Mouse (Mus musculus) embryonic fibroblast, embryonic 13.5 days (primary cell): ENCODE measurements around the gene Tmub1.

ENCODE experiments used
- CTCF ChIP-seq: IDR thresholded peaks from 2 replicates; pipeline ENCODE4 v1.5.1; 2011; ENCODE audit warnings: mild to moderate bottlenecking, control low read depth, low read length, moderate library complexity, borderline replicate concordance; ENCODE audit not compliant: insufficient read depth
- POLR2A ChIP-seq: IDR thresholded peaks from 2 replicates; pipeline ENCODE4 v1.6.1; 2011; ENCODE audit warnings: low read depth, mild to moderate bottlenecking, control low read depth, low read length, moderate library complexity

DNA sequence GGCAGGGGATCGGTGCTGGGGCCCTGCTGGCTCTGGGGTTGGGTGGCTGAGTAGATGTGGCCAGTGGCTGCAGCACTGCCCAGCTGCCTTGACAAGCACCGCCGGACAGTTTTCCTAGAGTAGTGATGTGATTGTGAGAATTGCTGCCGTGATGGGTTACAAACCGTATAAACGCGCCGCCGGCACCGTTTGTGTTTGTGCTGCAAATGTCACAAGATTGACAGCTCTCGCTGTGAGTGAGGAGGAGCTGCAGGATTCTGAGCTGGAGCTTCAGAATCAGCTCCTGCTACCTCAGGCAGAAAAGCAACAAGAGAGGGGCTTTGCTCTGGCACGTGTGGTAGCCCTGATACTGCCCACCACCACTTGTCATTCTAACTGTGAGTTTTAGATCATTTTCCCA lies 19.1 kb upstream of the Tmub1 start:
- no peak for TF ChIP-seq CTCF
- no peak for TF ChIP-seq POLR2A
